Mouse (Mus musculus): ENCODE measurements around the gene Kcnmb4. TPM values are rescaled to one million over a fixed set of nuclear protein-coding genes. Genes with fewer than 3 reads are reported as not detected.

Gene Kcnmb4
- total RNA-seq, 1 experiment from 2014 or later, result 0.09 TPM

GRCm38 (mm10) chr10:116407684-116408359 is 65.9 kb downstream of the Kcnmb4 start:
- no peak for ATAC-seq (replicated peaks; ENCODE audit: low read depth, poor library complexity, severe bottlenecking)

DNA sequence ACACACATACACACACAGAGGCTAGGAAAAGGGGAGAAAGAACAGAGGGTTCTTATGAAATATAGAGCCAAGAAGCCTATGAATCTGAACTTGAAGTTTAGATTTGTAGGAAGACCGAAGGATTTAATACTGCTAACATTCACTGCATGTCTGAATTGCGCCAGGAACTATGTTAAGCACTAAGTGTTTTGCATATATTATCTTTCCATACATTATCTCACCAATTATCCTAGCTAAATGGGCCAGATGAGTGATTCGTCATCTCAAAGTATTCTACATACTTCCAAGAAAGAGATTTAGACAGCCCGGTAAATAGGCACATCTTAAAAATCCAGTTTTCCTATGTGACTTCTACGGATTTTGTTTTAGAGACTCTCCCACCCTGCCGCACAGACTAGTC is 68.7 kb downstream of the Kcnmb4 start:
- ATAC-seq (replicated peaks; ENCODE audit: low read depth, poor library complexity, severe bottlenecking), result no peak

DNA sequence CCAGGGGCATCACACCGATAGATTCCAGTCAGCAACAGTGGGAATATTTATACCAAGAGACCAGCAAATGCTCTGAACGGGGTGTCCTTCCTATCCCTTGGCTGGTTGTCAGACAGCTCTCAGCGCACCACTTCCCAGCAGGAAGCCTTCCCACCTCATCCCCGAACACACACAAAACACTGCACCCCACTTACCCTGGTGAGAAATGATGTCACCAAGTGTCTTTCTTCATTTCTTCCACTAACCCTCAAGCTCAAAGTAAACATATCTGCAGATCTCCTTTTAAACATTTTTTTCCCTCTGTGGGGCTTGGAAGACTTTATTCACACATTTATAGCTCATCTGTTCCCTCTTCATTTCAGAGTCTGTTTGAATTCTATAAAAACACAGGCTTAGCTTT is 70.0 kb downstream of the Kcnmb4 start:
- ATAC-seq (replicated peaks; ENCODE audit: low read depth, poor library complexity, severe bottlenecking), result no peak

GRCm38 (mm10) chr10:116402742-116403425 is 70.8 kb downstream of the Kcnmb4 start:
- ATAC-seq (replicated peaks; ENCODE audit: low read depth, poor library complexity, severe bottlenecking), result no peak

DNA sequence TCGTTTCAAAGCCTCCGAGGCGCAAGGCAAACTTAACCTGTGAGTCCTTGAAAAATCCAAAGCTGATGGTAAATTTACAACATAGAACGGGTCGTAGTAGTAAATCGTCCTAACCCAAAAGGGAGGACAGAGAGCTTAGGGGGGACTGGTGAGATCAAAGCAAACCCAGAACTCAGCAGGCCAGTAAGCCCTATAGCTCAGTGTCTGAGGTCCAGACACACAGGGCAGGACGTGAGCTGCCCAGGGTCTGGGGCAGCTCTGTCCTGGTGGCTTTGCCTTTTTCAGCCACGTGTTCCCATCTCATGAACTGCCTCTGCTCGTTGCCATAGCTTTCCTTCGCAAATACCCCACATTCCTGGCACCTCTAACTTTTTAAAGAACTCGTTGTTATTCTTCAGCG is 75.7 kb downstream of the Kcnmb4 start:
- ATAC-seq (replicated peaks; ENCODE audit: low read depth, poor library complexity, severe bottlenecking), result no peak

DNA sequence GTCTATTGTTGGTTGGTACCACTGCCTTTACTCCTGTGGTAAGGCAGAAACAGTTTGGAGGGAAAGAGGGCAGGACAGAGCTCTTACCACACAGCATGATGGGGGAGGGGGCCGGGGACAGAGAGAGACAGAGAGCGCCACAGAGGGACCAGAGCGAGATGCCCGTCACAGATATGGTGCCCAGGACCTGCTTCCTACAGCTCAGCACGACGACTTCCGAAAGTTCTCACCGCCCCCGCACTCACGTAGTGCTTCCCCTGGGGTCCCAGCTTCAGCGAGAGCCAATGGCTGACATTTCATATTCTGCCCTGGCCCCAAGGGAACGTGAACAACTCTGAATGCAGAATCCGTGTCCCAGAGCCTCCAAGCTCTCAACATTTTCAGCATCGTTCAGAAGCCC is 76.1 kb downstream of the Kcnmb4 start:
- peak; percentile 46 for ATAC-seq (replicated peaks; ENCODE audit: low read depth, poor library complexity, severe bottlenecking)

GRCm38 (mm10) chr10:116396966-116397365 is 76.7 kb downstream of the Kcnmb4 start:
- ATAC-seq (replicated peaks; ENCODE audit: low read depth, poor library complexity, severe bottlenecking), result no peak

GRCm38 (mm10) chr10:116396279-116396678 is 77.4 kb downstream of the Kcnmb4 start:
- ATAC-seq (replicated peaks; ENCODE audit: low read depth, poor library complexity, severe bottlenecking), result no peak

- peak; percentile 90 for ATAC-seq (replicated peaks; ENCODE audit: low read depth, poor library complexity, severe bottlenecking)
Observed at GRCm38 (mm10) chr10:116394585-116394984, 79.1 kb downstream of the Kcnmb4 start.

DNA sequence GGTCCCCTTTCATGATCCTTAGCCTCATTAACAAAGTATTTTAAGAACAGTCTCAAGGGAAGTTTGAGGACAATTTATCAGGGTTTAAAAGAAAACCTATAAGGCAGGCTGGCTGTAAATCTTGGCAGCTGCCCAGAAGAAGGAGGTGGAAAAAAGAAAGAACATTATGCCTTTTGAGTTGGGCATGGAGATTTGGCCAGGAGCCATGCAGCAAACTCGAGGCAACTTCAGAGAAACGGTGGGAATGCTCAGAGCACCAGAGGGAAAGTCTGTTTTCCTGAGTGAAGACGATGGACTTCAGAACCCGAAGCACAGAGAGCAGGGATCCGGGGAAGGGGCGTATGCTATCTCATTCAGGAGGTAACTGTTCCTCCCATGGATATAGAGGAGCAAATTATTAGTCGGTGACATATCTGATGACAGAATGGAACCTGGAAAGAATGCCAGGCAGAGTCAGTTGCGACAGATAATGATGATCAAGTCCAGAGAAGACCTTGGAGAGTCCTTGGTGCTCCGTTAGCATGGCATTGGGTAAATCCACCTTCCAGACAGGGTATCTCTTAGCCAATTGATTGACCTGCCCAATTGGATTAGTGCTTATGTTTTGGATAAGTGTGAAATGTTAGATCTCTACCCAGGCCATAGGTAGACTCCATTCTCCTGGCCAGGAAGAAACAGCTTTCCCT is 79.7 kb downstream of the Kcnmb4 start:
- no peak for ATAC-seq (replicated peaks; ENCODE audit: low read depth, poor library complexity, severe bottlenecking)

DNA sequence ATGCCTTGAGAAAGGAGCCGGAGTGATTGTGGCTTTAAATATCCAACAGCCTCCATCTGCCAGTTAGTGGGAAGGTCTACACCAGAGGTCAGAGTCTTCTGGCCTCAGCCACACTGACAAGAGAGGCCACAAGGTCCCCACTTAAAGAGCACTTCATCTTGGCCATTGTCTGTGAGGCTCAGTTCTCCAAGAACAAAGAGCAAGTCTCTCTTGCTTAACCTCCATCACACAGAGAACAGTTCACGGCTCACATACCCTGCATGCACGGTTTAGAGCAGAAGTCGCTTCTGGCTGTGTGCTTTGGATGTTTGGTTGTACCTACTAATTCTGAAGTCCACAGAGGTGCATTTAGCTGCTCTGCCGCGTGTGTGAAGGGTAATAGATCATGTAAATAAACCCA is 84.8 kb downstream of the Kcnmb4 start:
- ATAC-seq (replicated peaks; ENCODE audit: low read depth, poor library complexity, severe bottlenecking), result no peak

- ATAC-seq (replicated peaks; ENCODE audit: low read depth, poor library complexity, severe bottlenecking), result no peak
Observed at GRCm38 (mm10) chr10:116386391-116386885, 87.2 kb downstream of the Kcnmb4 start.

- no peak for ATAC-seq (replicated peaks; ENCODE audit: low read depth, poor library complexity, severe bottlenecking)
Observed at GRCm38 (mm10) chr10:116384401-116384800, 89.3 kb downstream of the Kcnmb4 start.

DNA sequence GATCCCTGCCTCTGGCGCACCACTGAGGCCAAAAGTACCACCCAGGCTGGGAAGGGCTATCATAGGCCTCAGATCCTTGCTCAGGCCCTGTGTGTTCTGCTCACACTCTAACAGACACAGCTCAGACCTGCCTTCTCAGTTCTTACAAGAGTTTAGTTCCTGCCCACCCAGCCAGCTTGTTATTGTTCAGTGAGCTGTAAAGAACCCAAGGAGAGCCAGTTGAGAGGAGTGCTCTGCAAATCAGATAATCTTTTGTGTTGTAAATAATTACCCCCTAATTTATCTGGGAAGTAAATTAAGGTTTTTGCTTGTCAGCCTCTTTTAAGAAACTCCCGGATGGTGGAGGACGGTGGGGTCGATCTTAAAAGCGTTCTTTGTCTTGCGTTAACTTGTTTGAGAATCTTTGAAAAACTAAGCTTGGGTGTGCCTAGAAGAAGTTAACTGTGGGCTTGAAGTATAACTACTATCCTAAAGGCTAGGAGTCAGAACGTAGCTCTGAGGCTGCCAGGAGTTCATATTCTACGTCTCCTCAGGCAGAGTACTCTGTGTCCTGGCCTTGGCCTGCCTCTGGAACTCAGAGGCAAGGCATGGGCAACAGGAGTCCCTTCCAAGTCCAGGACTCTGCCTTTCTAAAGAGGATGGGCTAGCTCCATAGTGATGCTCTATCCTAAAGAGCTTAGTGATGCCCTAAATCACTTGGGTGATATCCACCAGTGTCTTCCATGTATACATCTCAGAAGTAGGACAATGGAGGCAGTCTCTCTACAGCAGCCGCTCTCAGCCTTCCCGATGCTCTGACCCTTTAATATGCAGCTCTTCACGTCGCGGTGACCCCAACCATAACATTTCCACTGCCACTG is 90.6 kb downstream of the Kcnmb4 start:
- no peak for ATAC-seq (replicated peaks; ENCODE audit: low read depth, poor library complexity, severe bottlenecking)

- no peak for ATAC-seq (replicated peaks; ENCODE audit: low read depth, poor library complexity, severe bottlenecking)
Observed at GRCm38 (mm10) chr10:116376853-116377252, 96.8 kb downstream of the Kcnmb4 start.

GRCm38 (mm10) chr10:116374111-116374510 is 99.6 kb downstream of the Kcnmb4 start:
- ATAC-seq (replicated peaks; ENCODE audit: low read depth, poor library complexity, severe bottlenecking), result no peak

GRCm38 (mm10) chr10:116370991-116371725 is 102.5 kb downstream of the Kcnmb4 start:
- no peak for ATAC-seq (replicated peaks; ENCODE audit: low read depth, poor library complexity, severe bottlenecking)
